Mouse (Mus musculus) hindbrain, embryonic 14.5 days (tissue): ENCODE measurements around the gene Med4. TPM values are rescaled to one million over a fixed set of nuclear protein-coding genes. Genes with fewer than 3 reads are reported as not detected.

ENCODE experiments used
- ATAC-seq: fragments of 200-750 bp; cut with Nextera tagmentation; 2 replicates; pipeline ENCODE4 v1.8.0; 2017; ENCODE audit warnings: moderate number of reproducible peaks, mild to moderate bottlenecking, moderate TSS enrichment, moderate library complexity; ENCODE audit not compliant: low FRiP score
- DNase-seq: peaks from one replicate; pipeline ENCODE4 v3.0.0-alpha.2; 2015; ENCODE audit warnings: low spot score
- H3K27ac ChIP-seq: fragments of 300-500 bp; sonication (generic); 2 replicates; pipeline ENCODE4 v1.5.1; 2014; ENCODE audit warnings: mild to moderate bottlenecking, moderate library complexity
- H3K27me3 ChIP-seq: fragments of 300-500 bp; sonication (generic); 2 replicates; pipeline ENCODE4 v1.6.1; 2014; ENCODE audit warnings: mild to moderate bottlenecking, low read length, mixed read lengths; ENCODE audit not compliant: control insufficient read depth, insufficient read depth
- H3K36me3 ChIP-seq: fragments of 300-500 bp; sonication (generic); replicated peaks from 2 replicates; pipeline ENCODE4 v1.6.1; 2014; ENCODE audit not compliant: control insufficient read depth, insufficient read depth
- H3K4me1 ChIP-seq: fragments of 300-500 bp; sonication (generic); replicated peaks from 2 replicates; pipeline ENCODE4 v1.6.1; 2014; ENCODE audit warnings: antibody characterized with exemption, low read length, mixed read lengths; ENCODE audit not compliant: control insufficient read depth, insufficient read depth
- H3K4me2 ChIP-seq: fragments of 300-500 bp; sonication (generic); replicated peaks from 2 replicates; pipeline ENCODE4 v1.6.1; 2014; ENCODE audit warnings: mild to moderate bottlenecking, moderate library complexity
- H3K4me3 ChIP-seq: fragments of 300-500 bp; sonication (generic); replicated peaks from 2 replicates; pipeline ENCODE4 v1.5.1; 2014; ENCODE audit warnings: mild to moderate bottlenecking, low read length
- H3K9ac ChIP-seq: fragments of 300-500 bp; sonication (generic); 2 replicates; pipeline ENCODE4 v1.6.1; 2014
- H3K9me3 ChIP-seq: fragments of 300-500 bp; sonication (generic); 2 replicates; pipeline ENCODE4 v1.6.1; 2016; ENCODE audit warnings: low read length; ENCODE audit not compliant: control insufficient read depth
- WGBS: fragments of 180-500 bp; shearing (Covaris S2); extraction: QIAGEN DNeasy Blood & Tissue Kit; methylation state at CpG from one replicate; pipeline ENCODE4 v1.1.7; 2014; 5-methylcytosine and 5-hydroxymethylcytosine counted together
- polyA plus RNA-seq: library from polyadenylated mRNA; unstranded; fragments of >200 nt; fragmentation: Nextera tagmentation; extraction: Ambion mirVana; gene quantifications from 2 replicates; pipeline ENCODE4 v1.2.1, GENCODE M21; 2014

Gene Med4
- polyA plus RNA-seq, 1 experiment from 2014 or later = 67.8 TPM

- DNase-seq (no peak), ATAC-seq (no peak)
- Histone ChIP-seq H3K27ac (no peak overlapping the region), H3K9ac (no peak overlapping the region), H3K4me1 (no peaks in the 10 kb centered on the region), H3K27me3 (no peaks in the 10 kb centered on the region), H3K9me3 (0 out of 2 replicates have a peak, but pooled peaks cover 4% of the 10 kb centered on the region), H3K4me2 (no peak overlapping the region), H3K4me3 (no peak overlapping the region), H3K36me3 (no peaks in the 10 kb centered on the region)
- WGBS = 79% methylated on average over 6 of the region's 6 CpGs
Observed at GRCm38 (mm10) chr14:73494122-73494521, 15.7 kb upstream of the Med4 start.

- Histone ChIP-seq H3K4me3 (no peak overlapping the region), H3K36me3 (no peaks in the 10 kb centered on the region), H3K27ac (no peak overlapping the region), H3K27me3 (no peaks in the 10 kb centered on the region), H3K4me2 (no peak overlapping the region), H3K9me3 (0 out of 2 replicates have a peak, but pooled peaks cover 4% of the 10 kb centered on the region), H3K4me1 (no peaks in the 10 kb centered on the region), H3K9ac (no peak overlapping the region)
- WGBS = 79% methylated on average over 7 of the region's 7 CpGs
- ATAC-seq = no peak
- DNase-seq = no peak
Observed at GRCm38 (mm10) chr14:73495753-73496152, 14.1 kb upstream of the Med4 start.

GRCm38 (mm10) chr14:73501283-73501682 lies 8.5 kb upstream of the Med4 start:
- WGBS = 82% methylated on average over 9 of the region's 9 CpGs
- H3K9ac ChIP-seq = no peak overlapping the region
- H3K36me3 ChIP-seq = no peaks in the 10 kb centered on the region
- DNase-seq (no peak), ATAC-seq (no peak)
- H3K4me1 ChIP-seq = 0 out of 2 replicates have a peak, but pooled peaks cover 11% of the 10 kb centered on the region
- H3K9me3 ChIP-seq = no peaks in the 10 kb centered on the region
- no peak overlapping the region for H3K4me3 ChIP-seq
- no peak overlapping the region for H3K27ac ChIP-seq
- H3K4me2 ChIP-seq = no peak overlapping the region
- H3K27me3 ChIP-seq = no peaks in the 10 kb centered on the region

- H3K4me1 ChIP-seq = 0 out of 2 replicates have a peak, but pooled peaks cover 11% of the 10 kb centered on the region
- ATAC-seq = no peak
- H3K27ac ChIP-seq = peak overlapping the region; percentile 60
- no peaks in the 10 kb centered on the region for H3K36me3 ChIP-seq
- H3K27me3 ChIP-seq = no peaks in the 10 kb centered on the region
- WGBS = 67% methylated on average over 6 of the region's 6 CpGs
- H3K9me3 ChIP-seq = no peaks in the 10 kb centered on the region
- no peak overlapping the region for H3K4me3 ChIP-seq
- H3K9ac ChIP-seq = no peak overlapping the region
- no peak for DNase-seq
- H3K4me2 ChIP-seq = no peak overlapping the region
Observed at GRCm38 (mm10) chr14:73501721-73502120, 8.1 kb upstream of the Med4 start.

- peak; percentile 67 for DNase-seq
- H3K9ac ChIP-seq = no peak overlapping the region
- 0 out of 2 replicates have a peak, but pooled peaks cover 11% of the 10 kb centered on the region for H3K4me1 ChIP-seq
- no peaks in the 10 kb centered on the region for H3K9me3 ChIP-seq
- ATAC-seq = peak; percentile 86
- H3K27me3 ChIP-seq = no peaks in the 10 kb centered on the region
- 31% methylated on average over 7 of the region's 7 CpGs for WGBS
- no peak overlapping the region for H3K4me3 ChIP-seq
- H3K4me2 ChIP-seq = no peak overlapping the region
- peak overlapping the region; percentile 60 for H3K27ac ChIP-seq
- H3K36me3 ChIP-seq = no peaks in the 10 kb centered on the region
Observed at GRCm38 (mm10) chr14:73502591-73503184, 7.1 kb upstream of the Med4 start.

- no peak overlapping the region for H3K4me3 ChIP-seq
- H3K36me3 ChIP-seq = no peaks in the 10 kb centered on the region
- DNase-seq (peak; percentile 35), ATAC-seq (peak; percentile 75; the same call in 1 of the 2 replicates)
- H3K4me1 ChIP-seq = 0 out of 2 replicates have a peak, but pooled peaks cover 11% of the 10 kb centered on the region
- 55% methylated on average over 13 of the region's 13 CpGs for WGBS
- H3K27me3 ChIP-seq = no peaks in the 10 kb centered on the region
- no peak overlapping the region for H3K9ac ChIP-seq
- H3K27ac ChIP-seq = peak overlapping the region; percentile 60
- H3K4me2 ChIP-seq = no peak overlapping the region
- no peaks in the 10 kb centered on the region for H3K9me3 ChIP-seq
Observed at GRCm38 (mm10) chr14:73503237-73503933, 6.4 kb upstream of the Med4 start.

- Histone ChIP-seq H3K27ac (no peak overlapping the region), H3K4me2 (no peak overlapping the region), H3K27me3 (no peaks in the 10 kb centered on the region), H3K4me1 (peaks cover 18% of the 10 kb centered on the region), H3K4me3 (no peak overlapping the region), H3K9me3 (no peaks in the 10 kb centered on the region), H3K36me3 (no peaks in the 10 kb centered on the region), H3K9ac (no peak overlapping the region)
- no peak for DNase-seq
- WGBS = 64% methylated on average over 8 of the region's 8 CpGs
- ATAC-seq = no peak
Observed at GRCm38 (mm10) chr14:73506283-73506682, 3.5 kb upstream of the Med4 start.

GRCm38 (mm10) chr14:73507200-73507599 lies 2.6 kb upstream of the Med4 start:
- no peaks in the 10 kb centered on the region for H3K27me3 ChIP-seq
- DNase-seq (no peak), ATAC-seq (no peak)
- peaks cover 10% of the 10 kb centered on the region for H3K4me1 ChIP-seq
- WGBS = 93% methylated on average over 15 of the region's 15 CpGs
- no peak overlapping the region for H3K9ac ChIP-seq
- H3K4me2 ChIP-seq = no peak overlapping the region
- no peak overlapping the region for H3K4me3 ChIP-seq
- H3K9me3 ChIP-seq = no peaks in the 10 kb centered on the region
- no peak overlapping the region for H3K27ac ChIP-seq
- H3K36me3 ChIP-seq = peaks cover 8% of the 10 kb centered on the region

GRCm38 (mm10) chr14:73507702-73508376 lies 2.0 kb upstream of the Med4 start:
- no peak overlapping the region for H3K4me3 ChIP-seq
- no peak for DNase-seq
- H3K27me3 ChIP-seq = no peaks in the 10 kb centered on the region
- no peak for ATAC-seq
- H3K9me3 ChIP-seq = no peaks in the 10 kb centered on the region
- no peak overlapping the region for H3K4me2 ChIP-seq
- peaks cover 15% of the 10 kb centered on the region for H3K36me3 ChIP-seq
- H3K4me1 ChIP-seq = peaks cover 10% of the 10 kb centered on the region
- no peak overlapping the region for H3K9ac ChIP-seq
- H3K27ac ChIP-seq = no peak overlapping the region
- 76% methylated on average over 11 of the region's 11 CpGs for WGBS
